Mouse (Mus musculus) monocyte, adult 2 months (primary cell): ENCODE data around the gene Ldb1.

Experiments
- DNase-seq, 2 experiments: peaks; one replicate each; pipeline ENCODE4 v3.0.0; 2022; ENCODE audit warnings: low spot score in 2 of 2, low read depth in 1 of 2

The Ldb1 gene

DNA sequence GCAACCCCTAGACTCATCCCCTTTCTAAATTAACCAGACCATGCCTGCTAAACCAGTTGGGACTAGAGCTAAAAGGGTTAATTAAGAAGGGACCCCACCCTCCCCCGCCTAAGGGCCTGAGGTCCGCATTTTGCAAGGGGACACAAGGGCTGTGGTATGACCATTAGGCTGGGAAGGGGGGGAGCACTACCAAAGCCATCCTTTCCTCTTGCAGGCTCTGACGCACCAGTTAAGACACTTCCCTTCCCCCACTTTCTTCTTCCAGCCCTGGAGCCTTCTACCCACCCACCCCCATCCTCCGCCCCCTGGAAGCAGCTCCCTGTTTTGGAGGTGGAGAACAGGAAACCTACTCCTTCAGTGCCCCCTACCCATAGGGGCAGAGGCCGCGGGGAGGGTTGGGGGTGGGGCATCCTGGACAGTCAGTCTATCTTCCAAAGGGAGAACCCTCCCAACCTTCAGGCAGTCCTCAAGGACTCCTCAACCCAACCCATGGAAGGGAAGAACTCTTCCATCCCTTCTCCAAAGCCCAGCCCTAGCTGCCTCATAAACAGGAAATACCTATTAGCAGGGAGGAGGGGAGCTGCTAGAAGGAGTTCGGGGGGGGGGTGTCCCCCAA, 790 bp upstream of the Ldb1 start:
- no peak for DNase-seq

- no peak for DNase-seq
Measured at GRCm38 (mm10) chr19:46044271-46044992, 582 bp downstream of the Ldb1 start, which contains the start of gene Pprc1. TSS of gene Pprc1 (plus strand) at chr19:46044886.

- DNase-seq, result no peak
Measured at GRCm38 (mm10) chr19:46043380-46043779, 1.6 kb downstream of the Ldb1 start.

- DNase-seq, result no peak
Measured at GRCm38 (mm10) chr19:46042476-46043011, 2.5 kb downstream of the Ldb1 start.

DNA sequence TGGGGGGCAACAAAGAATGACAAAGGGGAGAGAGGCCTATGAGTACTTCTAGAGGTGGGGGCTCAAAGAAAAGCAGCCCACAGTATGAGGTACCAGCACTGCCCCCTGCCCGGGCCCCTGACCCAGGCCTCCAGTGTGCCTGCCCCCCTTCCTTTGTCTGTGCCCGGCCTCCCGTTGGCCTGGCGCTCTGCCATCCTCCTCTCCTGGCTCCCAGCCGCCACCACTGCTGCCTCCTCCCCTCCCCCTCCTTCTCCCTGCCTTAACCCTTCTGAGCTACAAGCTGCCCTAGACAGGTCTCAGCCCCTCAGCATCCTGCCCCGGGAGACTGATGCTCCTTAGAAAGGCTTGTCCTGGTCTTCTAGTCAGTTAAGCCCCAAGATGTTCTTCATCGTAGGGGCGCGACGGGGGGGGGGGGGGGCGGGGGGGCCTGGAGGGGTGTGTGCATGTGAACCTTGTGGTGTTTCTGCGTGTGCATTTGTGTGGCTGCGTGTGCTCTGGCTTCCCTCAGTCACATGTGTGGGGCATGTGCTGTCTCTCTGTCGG, 3.0 kb downstream of the Ldb1 start:
- no peak for DNase-seq

- no peak for DNase-seq
Measured at GRCm38 (mm10) chr19:46041299-46041932, 3.6 kb downstream of the Ldb1 start.

- no peak for DNase-seq
Measured at GRCm38 (mm10) chr19:46040149-46040902, 4.7 kb downstream of the Ldb1 start.

DNA sequence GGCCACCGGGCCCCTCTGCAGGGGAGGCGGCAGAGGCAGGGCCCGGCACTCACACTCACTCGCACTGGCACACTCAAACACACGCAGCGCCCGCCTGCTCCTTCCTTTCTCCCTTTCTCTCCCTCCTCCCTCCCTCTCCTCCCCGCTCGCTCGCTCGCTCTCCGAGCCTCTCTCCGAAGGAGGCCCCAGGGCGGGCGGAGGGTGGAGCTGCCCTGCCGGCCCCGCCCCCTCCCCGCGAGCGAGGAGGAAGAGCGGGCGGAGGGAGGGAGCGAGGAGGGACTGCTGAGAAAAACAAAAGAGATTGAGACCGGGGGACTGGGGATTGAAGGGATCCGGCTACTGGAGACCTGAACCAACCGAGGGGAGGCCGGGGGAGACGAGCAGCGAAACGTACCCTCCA, 5.5 kb downstream of the Ldb1 start:
- peak in 1 of 2 experiments; percentile 65 for DNase-seq

GRCm38 (mm10) chr19:46038851-46039260, 6.2 kb downstream of the Ldb1 start:
- no peak for DNase-seq

DNA sequence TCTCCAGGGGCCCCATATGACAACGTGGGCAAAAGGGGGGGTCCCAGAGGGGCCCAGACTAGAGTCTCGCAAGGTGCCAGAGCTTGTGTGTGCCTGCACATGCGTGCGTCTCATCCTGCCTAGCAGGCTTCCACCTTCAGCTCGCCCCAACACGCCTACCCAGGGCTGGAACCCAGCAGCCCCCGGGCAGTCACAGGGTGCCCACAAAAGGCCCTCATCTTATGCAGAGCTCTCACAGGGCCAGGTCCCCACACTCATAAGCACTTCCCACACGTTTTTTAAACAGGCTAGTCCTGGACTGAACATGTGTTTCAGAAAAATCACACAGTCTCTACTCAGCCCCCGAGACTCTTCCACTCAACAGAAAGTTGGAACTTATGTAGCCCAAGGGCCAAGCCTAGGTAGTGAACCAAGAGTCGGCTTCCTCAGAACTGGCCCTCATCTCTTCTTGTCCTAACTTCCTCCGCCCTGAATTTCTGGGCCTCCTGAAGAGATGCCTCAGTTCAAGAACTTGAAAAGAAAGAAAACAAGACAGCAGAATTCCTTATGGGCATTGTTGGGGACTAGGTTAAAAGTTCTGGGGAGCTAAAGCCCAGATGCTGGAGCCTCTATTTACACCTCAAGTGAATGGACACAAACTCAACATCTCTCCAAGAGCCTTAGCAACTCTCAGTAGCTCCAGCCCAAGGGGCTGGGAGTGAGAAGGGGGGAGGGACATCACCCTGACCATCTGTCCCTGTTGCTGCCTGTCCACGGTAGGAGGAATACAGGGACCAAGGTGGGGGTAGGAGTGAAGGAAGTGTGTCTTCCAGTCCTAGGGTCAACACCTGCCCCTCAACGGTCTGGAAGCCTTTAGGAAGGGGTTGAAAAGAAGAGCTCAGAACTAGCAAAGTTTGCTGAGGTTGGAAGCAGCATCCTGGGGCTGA, 6.8 kb downstream of the Ldb1 start:
- no peak for DNase-seq

GRCm38 (mm10) chr19:46037243-46037924, 7.6 kb downstream of the Ldb1 start:
- no peak for DNase-seq

- DNase-seq, result no peak
Measured at GRCm38 (mm10) chr19:46036477-46037242, 8.4 kb downstream of the Ldb1 start.

DNA sequence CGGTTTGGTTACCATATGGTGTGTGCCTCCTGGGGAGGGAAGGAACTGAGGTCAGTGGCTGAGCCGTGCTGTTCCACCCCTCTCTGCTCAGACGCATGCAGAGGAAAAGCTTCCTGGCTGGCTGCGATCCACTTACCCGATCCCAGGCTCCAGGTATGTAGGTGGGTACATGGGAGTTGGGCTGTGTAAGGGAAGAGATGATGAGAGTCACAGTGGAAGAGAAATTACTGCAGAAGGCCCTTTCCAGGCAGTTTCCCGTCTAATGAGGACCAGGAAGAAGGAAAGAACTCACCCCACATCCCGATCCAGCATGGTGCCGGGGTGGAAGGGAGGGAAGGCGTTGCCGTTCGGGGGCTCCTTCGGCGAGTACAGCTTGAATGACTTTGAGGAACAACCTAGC, 9.0 kb downstream of the Ldb1 start:
- DNase-seq, result no peak

- DNase-seq, result no peak
Measured at GRCm38 (mm10) chr19:46033911-46034310, 11.1 kb downstream of the Ldb1 start.

GRCm38 (mm10) chr19:46032731-46033510, 12.1 kb downstream of the Ldb1 start:
- DNase-seq, result no peak

DNA sequence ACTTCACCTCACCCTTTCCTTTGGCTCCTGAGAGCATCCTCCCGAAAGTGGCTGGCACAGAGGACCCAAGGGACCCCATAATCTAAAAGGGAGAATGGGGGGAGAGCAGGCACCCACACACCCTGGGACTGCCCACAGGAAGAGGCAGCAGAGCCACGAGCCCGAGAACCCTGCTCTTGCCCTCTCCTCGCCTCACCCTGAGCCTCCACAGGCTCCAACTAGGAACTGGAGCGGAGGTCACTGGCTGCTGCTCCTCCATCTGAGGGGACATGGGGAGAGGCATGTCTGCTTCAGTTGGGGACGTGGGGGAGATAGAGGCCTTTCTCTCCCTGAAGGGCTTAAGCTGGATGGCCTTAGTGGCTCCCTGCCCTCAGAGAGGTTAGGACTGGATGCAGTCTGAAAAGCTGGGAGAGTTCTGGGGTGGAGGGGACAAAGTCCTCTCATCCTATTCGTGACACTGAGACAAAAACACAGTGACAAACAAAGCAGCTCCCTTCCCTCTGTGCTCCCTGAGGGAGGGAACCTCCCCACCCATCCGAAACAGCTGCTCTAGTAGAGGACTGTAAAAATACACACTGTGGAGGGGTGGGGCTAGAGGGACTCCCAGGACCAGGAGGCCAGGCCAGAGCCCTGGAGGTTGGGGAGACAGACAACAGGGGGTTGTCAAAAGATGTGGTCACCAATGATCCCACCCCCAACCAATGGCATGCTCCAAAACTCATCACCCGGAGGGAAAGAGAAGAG, 13.2 kb downstream of the Ldb1 start:
- no peak for DNase-seq
